Mouse (Mus musculus) cortical plate, adult 2 months (tissue): ENCODE data around the gene Rnf151. TPM values are rescaled to one million over a fixed set of nuclear protein-coding genes. Genes with fewer than 3 reads are reported as not detected.

ENCODE experiments used
- H3K27ac ChIP-seq: fragments of 200-500 bp; 2 replicates; pipeline ENCODE4 v1.5.1; 2012; ENCODE audit warnings: low read length, control low read depth, inconsistent platforms; ENCODE audit not compliant: insufficient read depth
- H3K4me1 ChIP-seq: fragments of 200-500 bp; 2 replicates; pipeline ENCODE4 v1.6.1; 2011; ENCODE audit warnings: low read length; ENCODE audit not compliant: control insufficient read depth, insufficient read depth
- H3K4me3 ChIP-seq: fragments of 200-500 bp; 2 replicates; pipeline ENCODE4 v1.5.1; 2011; ENCODE audit warnings: mild to moderate bottlenecking, low read length, control low read depth; ENCODE audit not compliant: insufficient read depth
- CTCF ChIP-seq: fragments of 200-500 bp; IDR thresholded peaks from 2 replicates; pipeline ENCODE4 v1.5.1; 2011; ENCODE audit warnings: mild to moderate bottlenecking, control low read depth, low read length; ENCODE audit not compliant: insufficient read depth; ENCODE audit errors: extremely low read depth
- POLR2A ChIP-seq: fragments of 200-500 bp; IDR thresholded peaks from 2 replicates; pipeline ENCODE4 v1.6.1; 2011; ENCODE audit warnings: mild to moderate bottlenecking, low read length, control low read depth; ENCODE audit not compliant: insufficient read depth; ENCODE audit errors: extremely low read depth
- polyA plus RNA-seq: library from polyadenylated mRNA; depleted of rRNA; stranded (reverse); fragments of >200 nt; gene quantifications from 2 replicates; pipeline ENCODE4 v1.2.3, GENCODE M21; 2012; rRNA removed

The Rnf151 gene
- polyA plus RNA-seq: 0.32 and 0.33 TPM in 2 replicates

DNA sequence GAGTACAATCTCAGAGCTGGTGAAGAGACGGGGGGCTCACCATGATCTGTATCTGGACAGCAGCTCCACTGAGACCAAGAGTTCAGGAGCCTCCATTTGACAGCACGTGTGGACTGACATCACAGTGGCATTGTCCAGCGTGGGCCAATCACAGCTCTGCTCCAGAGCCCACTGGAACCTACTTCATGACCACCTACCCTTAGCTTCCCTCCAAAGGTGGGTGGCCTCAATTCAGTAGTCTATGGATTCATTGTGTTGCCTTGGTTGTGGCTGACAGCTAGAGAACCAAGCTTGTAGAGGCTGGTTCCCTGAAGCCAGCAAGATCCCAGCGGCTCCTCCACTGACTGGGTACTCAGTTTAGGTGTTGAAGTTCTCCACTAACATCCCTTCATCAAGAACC is at the start of gene Rnf151, which contains the start of gene Rps2:
Gene Rnf151, minus strand, starts transcription at position 121 of the 400 bp plus-strand sequence.
Gene Rps2, plus strand, starts transcription at position 174 of the 400 bp plus-strand sequence.
- H3K27ac ChIP-seq: no peak within 1 kb of the TSS
- peaks cover 2% of the 10 kb centered on the region; the same call in 1 of the 2 replicates for H3K4me1 ChIP-seq
- no peak within 1 kb of the TSS; the same call in 1 of the 2 replicates for H3K4me3 ChIP-seq
- no peak for TF ChIP-seq POLR2A
- TF ChIP-seq CTCF: no peak

DNA sequence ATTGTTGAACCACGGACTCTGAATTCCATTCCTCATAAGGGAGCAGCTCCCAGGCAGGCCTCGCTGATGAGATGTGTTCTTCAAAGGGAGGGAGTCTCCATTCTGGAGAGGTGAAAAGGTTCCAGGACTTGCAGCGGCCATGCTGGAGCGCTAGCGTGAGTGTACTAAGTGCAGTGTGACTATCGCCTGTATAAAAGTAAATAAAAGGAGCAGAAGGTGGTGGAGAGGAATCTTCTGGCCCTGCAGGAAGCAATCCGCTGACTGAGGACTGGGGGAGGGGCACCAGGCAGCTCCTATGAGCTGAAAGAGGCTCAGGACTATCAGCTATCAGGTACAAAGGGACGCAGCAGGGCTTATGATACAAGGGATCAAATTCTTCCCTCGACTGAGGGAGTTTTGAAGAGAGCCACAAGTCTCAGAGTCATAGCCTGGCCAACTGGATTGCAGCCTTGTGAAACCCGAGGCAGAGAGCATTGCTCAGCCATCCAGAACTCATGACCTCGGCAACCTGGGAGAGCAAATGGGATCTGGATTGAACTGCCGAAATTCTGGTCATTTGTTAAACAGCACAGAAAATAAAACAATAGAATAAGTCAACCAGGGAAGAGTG is 48.5 kb upstream of the Rnf151 start:
- no peak for TF ChIP-seq POLR2A
- no peak for TF ChIP-seq CTCF
- Histone ChIP-seq H3K27ac (no peak overlapping the region), H3K4me3 (no peak overlapping the region), H3K4me1 (no peaks in the 10 kb centered on the region)

DNA sequence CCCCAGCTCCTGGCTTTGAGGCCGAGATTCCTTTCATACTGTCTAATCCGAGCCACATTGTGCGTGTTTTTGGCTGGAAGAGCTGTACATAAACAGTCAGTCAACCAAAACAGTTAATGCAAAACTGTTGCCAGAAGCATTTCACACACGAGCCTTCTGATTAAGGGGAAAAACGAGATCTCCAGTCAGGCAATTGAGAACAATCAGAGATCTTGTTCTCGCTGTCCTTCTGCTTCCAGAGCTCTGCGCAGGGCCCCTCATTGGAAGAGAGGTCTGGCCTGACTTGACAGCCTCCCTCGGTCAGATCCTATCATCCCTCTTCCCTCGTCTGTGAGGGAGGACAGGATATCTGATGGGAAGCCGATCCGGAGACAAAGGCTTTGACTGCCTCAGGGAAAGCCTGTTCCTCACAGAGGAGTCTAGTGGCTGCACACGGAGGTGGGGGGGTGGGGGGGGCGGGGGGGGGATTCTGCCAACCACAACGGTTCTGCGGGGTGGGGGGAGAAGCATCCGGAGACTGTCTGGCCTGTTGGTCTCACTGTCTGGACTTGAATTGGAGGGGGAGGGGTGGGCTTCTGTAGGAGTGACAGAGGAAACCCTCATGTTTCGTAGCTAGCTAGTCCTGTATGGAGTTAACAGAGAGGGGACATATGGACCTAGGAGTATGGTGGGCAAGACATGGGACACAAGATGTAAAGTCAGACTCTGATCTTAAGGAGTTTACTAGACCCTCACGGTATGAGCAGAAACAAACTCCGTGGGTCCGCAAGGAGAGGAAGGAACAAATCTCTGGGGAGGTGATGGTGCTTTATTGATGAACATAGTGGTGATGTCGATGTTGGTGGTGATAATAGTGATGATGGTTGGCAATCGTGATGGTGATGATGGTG is 47.4 kb upstream of the Rnf151 start:
- H3K4me1 ChIP-seq: no peaks in the 10 kb centered on the region
- no peak overlapping the region for H3K4me3 ChIP-seq
- no peak overlapping the region for H3K27ac ChIP-seq
- TF ChIP-seq CTCF (no peak), POLR2A (no peak)

DNA sequence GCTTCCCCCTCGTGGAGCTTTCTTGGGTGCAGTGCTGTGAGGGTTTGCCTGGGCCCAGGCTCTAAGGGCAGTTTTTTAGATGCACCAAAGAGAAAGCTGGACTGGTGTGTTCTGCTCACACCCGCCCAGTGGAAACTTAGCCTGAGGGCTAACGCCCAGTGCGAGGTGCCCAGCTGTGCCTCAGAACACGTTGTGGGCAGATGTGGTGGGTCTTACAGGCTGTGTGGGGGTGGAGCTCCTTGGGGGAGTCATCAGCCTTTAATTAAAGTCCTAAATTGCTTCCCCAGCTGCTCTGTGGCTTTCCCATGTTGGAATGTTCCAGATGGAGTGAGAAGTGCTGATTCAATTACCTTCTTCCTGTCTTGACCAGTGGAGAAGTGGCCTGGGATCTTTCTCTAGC is 43.3 kb upstream of the Rnf151 start:
- TF ChIP-seq CTCF (no peak), POLR2A (no peak)
- H3K27ac ChIP-seq: no peak overlapping the region
- no peak overlapping the region for H3K4me3 ChIP-seq
- no peaks in the 10 kb centered on the region for H3K4me1 ChIP-seq

DNA sequence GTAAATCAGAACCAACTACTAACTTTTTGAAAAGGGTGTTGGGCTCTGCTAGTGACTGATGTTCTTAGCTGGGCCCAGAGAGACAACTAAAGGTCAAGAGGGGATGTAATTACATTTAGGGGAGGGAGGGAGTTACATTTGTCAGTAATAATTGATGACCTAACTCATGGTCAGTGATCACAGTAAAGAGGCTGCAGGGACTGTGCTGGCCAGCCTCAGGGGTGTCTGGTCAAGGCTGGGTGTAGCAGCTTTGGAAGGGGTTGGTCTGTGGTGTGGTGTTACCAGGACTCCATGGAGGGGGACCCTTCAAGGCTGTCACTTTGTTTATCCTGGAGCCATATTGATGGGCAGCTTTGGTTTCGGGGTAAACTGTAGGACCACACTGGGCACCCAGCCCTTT is 39.5 kb upstream of the Rnf151 start:
- no peak overlapping the region for H3K27ac ChIP-seq
- H3K4me1 ChIP-seq: 0 out of 2 replicates have a peak, but pooled peaks cover 1% of the 10 kb centered on the region
- H3K4me3 ChIP-seq: no peak overlapping the region
- no peak for TF ChIP-seq CTCF
- no peak for TF ChIP-seq POLR2A

DNA sequence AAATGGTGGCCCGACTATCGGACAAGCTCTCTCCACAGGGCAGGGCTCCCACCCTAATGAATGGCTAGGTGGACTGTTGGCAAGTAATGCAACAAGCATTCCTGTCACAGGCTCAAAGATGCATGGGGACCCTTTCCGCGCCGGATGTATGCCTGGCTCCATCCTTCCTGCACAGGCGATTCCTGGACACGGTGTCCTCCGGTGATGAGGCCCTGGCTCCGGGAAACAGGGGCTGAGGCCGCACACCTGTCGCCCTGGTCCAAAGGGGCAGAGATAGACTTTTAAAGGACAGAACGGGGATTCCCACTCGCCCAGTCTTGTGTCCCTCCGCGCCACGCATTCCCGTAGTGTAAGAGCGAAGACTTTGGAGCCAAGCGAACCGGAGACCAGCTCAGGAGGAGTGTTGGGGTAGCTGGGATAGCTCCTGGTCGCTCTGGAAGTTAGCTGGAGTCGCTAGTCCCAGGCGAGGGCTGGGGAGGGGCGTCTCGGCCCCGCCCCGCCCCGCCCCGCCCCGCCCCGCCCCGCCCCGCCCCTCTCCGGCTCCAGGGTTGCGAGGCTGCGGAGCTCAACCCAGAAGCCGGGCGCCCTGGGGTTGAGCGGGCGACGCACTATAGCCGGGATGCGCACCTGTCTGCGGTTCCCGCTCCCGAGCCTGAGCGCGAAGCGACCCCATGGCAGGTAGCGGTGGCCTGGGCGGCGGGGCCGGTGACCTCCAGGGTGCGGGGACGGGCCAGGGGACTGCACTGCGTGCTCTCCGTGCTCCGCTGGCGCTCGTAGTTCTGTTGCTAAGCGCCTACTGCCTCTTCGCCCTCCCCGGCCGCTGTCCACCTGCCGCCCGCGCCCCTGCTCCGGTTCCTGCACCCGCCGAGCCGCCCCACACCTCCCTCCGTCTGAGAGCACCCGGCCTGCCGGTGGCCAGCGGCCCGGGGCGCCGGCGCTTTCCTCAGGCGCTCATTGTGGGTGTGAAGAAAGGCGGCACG is 34.8 kb upstream of the Rnf151 start, which contains the start of gene Hs3st6:
Gene Hs3st6, plus strand, starts transcription at position 574 of the 980 bp plus-strand sequence.
- 0 out of 2 replicates have a peak, but pooled peaks cover 1% of the 10 kb centered on the region for H3K4me1 ChIP-seq
- TF ChIP-seq POLR2A: no peak
- no peak for TF ChIP-seq CTCF
- H3K4me3 ChIP-seq: peak within 1 kb of the TSS; percentile 40
- no peak within 1 kb of the TSS for H3K27ac ChIP-seq

DNA sequence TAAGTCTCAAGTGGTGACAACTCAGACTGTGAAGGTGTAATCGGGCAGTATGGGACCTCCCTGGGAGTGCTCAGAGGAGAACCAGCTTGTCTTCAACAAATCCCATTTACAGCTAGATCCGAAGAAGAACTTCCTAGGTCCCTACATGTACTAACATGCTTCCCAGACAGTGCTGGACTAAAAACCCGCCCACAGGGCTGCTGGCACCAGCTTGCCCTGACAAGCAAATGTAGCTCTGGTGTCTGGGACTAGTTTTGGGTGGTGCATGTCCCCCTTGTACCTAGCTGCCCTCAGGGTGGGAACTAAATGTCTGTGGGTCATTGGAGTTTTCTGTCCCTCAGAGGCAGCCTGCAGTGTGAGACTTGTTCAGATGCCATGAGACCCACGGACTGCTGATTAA is 33.7 kb upstream of the Rnf151 start:
- TF ChIP-seq POLR2A (no peak), CTCF (no peak)
- 0 out of 2 replicates have a peak, but pooled peaks cover 1% of the 10 kb centered on the region for H3K4me1 ChIP-seq
- H3K27ac ChIP-seq: no peak overlapping the region
- no peak overlapping the region for H3K4me3 ChIP-seq

DNA sequence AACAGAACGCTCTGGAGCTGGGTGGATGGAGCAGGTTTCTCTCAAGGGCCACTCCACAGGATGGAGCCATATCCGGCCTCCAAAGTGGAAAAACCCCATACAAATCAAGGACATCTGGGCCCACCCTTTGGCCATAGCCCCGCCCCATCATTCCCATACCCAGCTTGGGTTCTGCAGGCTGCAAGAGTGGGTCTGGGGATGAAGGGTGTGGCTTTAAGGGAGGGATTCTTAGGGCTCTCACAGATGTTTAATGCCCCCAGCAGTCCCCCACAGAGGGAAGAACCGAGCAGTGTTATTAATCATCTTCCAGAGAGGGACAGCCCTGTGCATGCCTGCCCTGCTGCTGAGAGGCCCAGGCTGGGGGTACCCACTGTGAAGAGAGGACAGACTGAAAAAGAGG is 29.1 kb upstream of the Rnf151 start:
- H3K4me3 ChIP-seq: no peak overlapping the region
- H3K4me1 ChIP-seq: no peaks in the 10 kb centered on the region
- H3K27ac ChIP-seq: no peak overlapping the region
- TF ChIP-seq CTCF: no peak
- no peak for TF ChIP-seq POLR2A
